Comparison of ENCODE assay signal across 9 mouse cellular contexts in the genomic region with DNA sequence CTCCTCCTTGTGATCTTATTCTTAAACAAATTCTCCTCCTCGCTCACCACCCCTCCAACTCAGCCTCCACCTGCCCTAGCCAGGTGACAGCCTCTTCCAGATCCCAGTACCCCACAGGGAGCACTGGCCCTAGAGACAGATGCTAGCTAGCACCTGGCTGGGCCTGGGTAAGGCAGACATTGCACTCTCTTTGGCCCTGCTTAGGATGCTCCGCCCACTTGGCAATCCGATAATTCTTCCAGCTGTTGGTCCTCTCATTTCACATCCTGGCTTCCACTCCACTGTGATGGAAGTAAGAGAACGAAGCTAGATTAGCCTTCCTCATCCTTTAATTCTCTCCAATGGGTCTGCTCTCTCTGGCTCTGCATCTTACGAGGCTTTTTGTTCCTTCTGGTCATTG.
DNase-seq lines count a peak whose midpoint lies in the region; ATAC-seq lines count a peak whose summit lies in the region.
"Had no signal": no experiment of that assay in that cellular context is flagged by ENCODE, and none has a peak within 500 bp of the region (broad histone marks: within the 10 kb centered on the region; RNA-seq: fewer than 3 reads in every experiment).

No protein-coding gene starts in this region.

- H3K36me3 ChIP-seq in forebrain, embryonic 10.5 days (replicated peaks), result no peaks in the 10 kb centered on the region
- H3K36me3 ChIP-seq in forebrain, embryonic 16.5 days (ENCODE audit: control insufficient read depth, insufficient read depth), result no peaks in the 10 kb centered on the region
- H3K36me3 ChIP-seq in hindbrain, embryonic 12.5 days, result no peaks in the 10 kb centered on the region
- no peaks in the 10 kb centered on the region for H3K36me3 ChIP-seq in midbrain, embryonic 11.5 days (ENCODE audit: control insufficient read depth, insufficient read depth, low read length)

- peaks cover 14% of the 10 kb centered on the region for H3K4me1 ChIP-seq in forebrain, embryonic 10.5 days
- peaks cover 7% of the 10 kb centered on the region; the same call in 1 of the 2 replicates for H3K4me1 ChIP-seq in forebrain, embryonic 16.5 days (replicated peaks; ENCODE audit: control insufficient read depth, insufficient read depth, low read length)
- peaks cover 13% of the 10 kb centered on the region for H3K4me1 ChIP-seq in hindbrain, embryonic 12.5 days
- peaks cover 5% of the 10 kb centered on the region; the same call in 1 of the 2 replicates for H3K4me1 ChIP-seq in midbrain, embryonic 11.5 days (ENCODE audit: control insufficient read depth, insufficient read depth, low read length)

- no peak for ATAC-seq in forebrain, embryonic 16.5 days
- peak; percentile 48; the same call in 1 of the 2 replicates for ATAC-seq in hindbrain, embryonic 12.5 days (ENCODE audit: low FRiP score)
- 0 out of 2 replicates have a peak, but pooled peaks have one; percentile 52 for ATAC-seq in midbrain, embryonic 11.5 days (ENCODE audit: low FRiP score)

- H3K9me3 ChIP-seq in forebrain, embryonic 10.5 days, result no peaks in the 10 kb centered on the region
- H3K9me3 ChIP-seq in forebrain, embryonic 16.5 days (ENCODE audit: control insufficient read depth, low read length), result no peaks in the 10 kb centered on the region
- no peaks in the 10 kb centered on the region for H3K9me3 ChIP-seq in hindbrain, embryonic 12.5 days (replicated peaks)
- no peaks in the 10 kb centered on the region for H3K9me3 ChIP-seq in midbrain, embryonic 11.5 days (ENCODE audit: control insufficient read depth, low read length)

- H3K4me3 ChIP-seq in forebrain, embryonic 10.5 days, result peak overlapping the region; percentile 32; the same call in 1 of the 2 replicates
- no peak overlapping the region for H3K4me3 ChIP-seq in forebrain, embryonic 16.5 days (replicated peaks; ENCODE audit: low read length)
- no peak overlapping the region for H3K4me3 ChIP-seq in hindbrain, embryonic 12.5 days
- no peak overlapping the region for H3K4me3 ChIP-seq in midbrain, embryonic 11.5 days (ENCODE audit: low read depth, low read length)

- no peak for DNase-seq in forebrain, embryonic 10.5 days (ENCODE audit: extremely low spot score, low spot score)
- DNase-seq in gastrocnemius, adult 18-20 months (ENCODE audit: low spot score), result peak; percentile 24
- DNase-seq in midbrain, embryonic 11.5 days (ENCODE audit: low spot score, missing footprints), result peak; percentile 85
- DNase-seq in Muller cell, postnatal 12 days (ENCODE audit: inconsistent ontology term), result no peak
- DNase-seq in cerebellum, postnatal 36 days, result no peak
- DNase-seq in testis, postnatal 10 days (ENCODE audit: low spot score), result no peak
- DNase-seq: spleen, adult 18-20 months had no signal

- H3K4me2 ChIP-seq in forebrain, embryonic 16.5 days (ENCODE audit: low read length), result no peak overlapping the region
- peak overlapping the region; percentile 40 for H3K4me2 ChIP-seq in hindbrain, embryonic 12.5 days (replicated peaks)
- peak overlapping the region; percentile 32; the same call in 1 of the 2 replicates for H3K4me2 ChIP-seq in midbrain, embryonic 11.5 days

- H3K27me3 ChIP-seq in forebrain, embryonic 10.5 days (ENCODE audit: poor library complexity, severe bottlenecking), result peaks cover 25% of the 10 kb centered on the region
- no peaks in the 10 kb centered on the region for H3K27me3 ChIP-seq in forebrain, embryonic 16.5 days (replicated peaks; ENCODE audit: control insufficient read depth, insufficient read depth, low read length)
- H3K27me3 ChIP-seq in hindbrain, embryonic 12.5 days, result no peaks in the 10 kb centered on the region
- H3K27me3 ChIP-seq in midbrain, embryonic 11.5 days (ENCODE audit: control insufficient read depth, insufficient read depth, low read length), result no peaks in the 10 kb centered on the region

- no peak overlapping the region for H3K9ac ChIP-seq in forebrain, embryonic 16.5 days (replicated peaks; ENCODE audit: low read depth, low read length)
- H3K9ac ChIP-seq in hindbrain, embryonic 12.5 days, result no peak overlapping the region
- H3K9ac ChIP-seq in midbrain, embryonic 11.5 days (ENCODE audit: low read length), result no peak overlapping the region

- 24% methylated on average over 5 of the region's 5 CpGs for WGBS in forebrain, embryonic 10.5 days
- WGBS in forebrain, embryonic 16.5 days, result 22% methylated on average over 5 of the region's 5 CpGs
- WGBS in hindbrain, embryonic 12.5 days, result 21% methylated on average over 5 of the region's 5 CpGs
- 22% methylated on average over 5 of the region's 5 CpGs for WGBS in midbrain, embryonic 11.5 days

- peak overlapping the region; percentile 63 for H3K27ac ChIP-seq in forebrain, embryonic 10.5 days
- no peak overlapping the region for H3K27ac ChIP-seq in forebrain, embryonic 16.5 days (ENCODE audit: low read length)
- no peak overlapping the region for H3K27ac ChIP-seq in hindbrain, embryonic 12.5 days
- no peak overlapping the region for H3K27ac ChIP-seq in midbrain, embryonic 11.5 days (ENCODE audit: low read depth, low read length)

Comparison
In these comparisons a context has a peak if more than half of its experiments do, and no peak if none do; other contexts are left out.
1. DNase-seq: peak in gastrocnemius, adult 18-20 months (single experiment) and midbrain, embryonic 11.5 days (single experiment); none in forebrain, embryonic 10.5 days (single experiment), Muller cell, postnatal 12 days (single experiment), cerebellum, postnatal 36 days (0 of 2) and testis, postnatal 10 days (single experiment).